13 mouse cellular contexts compared by ENCODE assay signal in the genomic region with DNA sequence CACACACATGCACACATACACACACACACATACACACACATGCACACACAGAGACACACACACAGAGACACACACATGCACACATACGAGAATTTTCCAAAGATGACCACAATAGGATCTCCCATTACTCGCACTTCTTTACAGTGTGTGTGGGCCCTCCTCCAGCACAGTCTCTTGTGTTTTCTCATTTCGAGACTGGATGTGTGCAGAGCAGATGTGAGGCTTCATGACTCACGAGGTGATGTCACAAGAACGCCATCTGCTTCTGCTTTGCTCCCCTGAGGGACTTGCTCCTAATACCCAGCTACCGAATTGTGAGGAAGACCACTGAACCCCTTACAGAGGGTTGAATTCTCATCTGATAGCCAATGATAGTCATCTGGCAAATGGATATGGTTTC. TPM values are rescaled to one million over a fixed set of nuclear protein-coding genes. Genes with fewer than 3 reads are reported as not detected.
DNase-seq lines count a peak whose midpoint lies in the region; ATAC-seq lines count a peak whose summit lies in the region.
"Had no signal": no experiment of that assay in that cellular context is flagged by ENCODE, and none has a peak within 500 bp of the region (broad histone marks: within the 10 kb centered on the region; RNA-seq: fewer than 3 reads in every experiment).

No protein-coding gene starts in this region.

- H3K36me3 ChIP-seq in forebrain, embryonic 12.5 days (replicated peaks) = no peaks in the 10 kb centered on the region
- H3K36me3 ChIP-seq: hindbrain, embryonic 12.5 days; liver, embryonic 12.5 days had no signal

- no peaks in the 10 kb centered on the region for H3K27me3 ChIP-seq in forebrain, embryonic 12.5 days
- H3K27me3 ChIP-seq: hindbrain, embryonic 12.5 days; liver, embryonic 12.5 days had no signal

- no peak overlapping the region for H3K4me2 ChIP-seq in forebrain, embryonic 12.5 days
- H3K4me2 ChIP-seq: hindbrain, embryonic 12.5 days; liver, embryonic 12.5 days had no signal

- no peak overlapping the region for H3K4me3 ChIP-seq in forebrain, embryonic 12.5 days (replicated peaks)
- H3K4me3 ChIP-seq: hindbrain, embryonic 12.5 days; liver, embryonic 12.5 days had no signal

- DNase-seq in cerebellum, postnatal 10 days = peak; percentile 25 to 40
- DNase-seq in cerebellum, adult 18-20 months = no peak
- DNase-seq in layer of hippocampus, adult 9-10 months (ENCODE audit: low spot score) = peak; percentile 22
- DNase-seq in layer of hippocampus, postnatal 36 days = no peak
- DNase-seq in right cerebral cortex, postnatal 25 days = peak; percentile 28
- DNase-seq in right cerebral cortex, postnatal 4 days = no peak
- peak; percentile 29 for DNase-seq in telencephalon, adult 2 months (ENCODE audit: low read depth, low spot score)
- DNase-seq: cerebellum, postnatal 14 days; kidney, adult 18-20 months; thymus, postnatal 14 days had no signal

- no peaks in the 10 kb centered on the region for H3K4me1 ChIP-seq in forebrain, embryonic 12.5 days
- H3K4me1 ChIP-seq: hindbrain, embryonic 12.5 days; liver, embryonic 12.5 days had no signal

- no peaks in the 10 kb centered on the region for H3K9me3 ChIP-seq in forebrain, embryonic 12.5 days
- H3K9me3 ChIP-seq: hindbrain, embryonic 12.5 days; liver, embryonic 12.5 days had no signal

- no peak for ATAC-seq in forebrain, embryonic 12.5 days (ENCODE audit: low FRiP score)
- ATAC-seq: liver, embryonic 12.5 days had no signal

- H3K9ac ChIP-seq in forebrain, embryonic 12.5 days = no peak overlapping the region
- H3K9ac ChIP-seq: hindbrain, embryonic 12.5 days; liver, embryonic 12.5 days had no signal

- H3K27ac ChIP-seq in forebrain, embryonic 12.5 days = no peak overlapping the region
- H3K27ac ChIP-seq: hindbrain, embryonic 12.5 days; liver, embryonic 12.5 days had no signal

- WGBS in forebrain, embryonic 12.5 days = 77% methylated on average over 6 of the region's 6 CpGs

RNA-seq across cellular contexts. Expression of gene Cacna1e, which starts 33.1 kb away (rescaled TPM):
- total RNA-seq in layer of hippocampus, postnatal 36 days (2021) = 100 to 1,000 TPM; 213 to 233 TPM
- 2.2 and 3.2 TPM in 2 replicates for polyA plus RNA-seq in forebrain, embryonic 12.5 days (2016; fragmentation: Nextera tagmentation; extraction: Ambion mirVana)

Comparison
In these comparisons a context has a peak if more than half of its experiments do, and no peak if none do; other contexts are left out.
1. DNase-seq: peak in cerebellum, postnatal 10 days (2 of 2), layer of hippocampus, adult 9-10 months (single experiment), right cerebral cortex, postnatal 25 days (single experiment) and telencephalon, adult 2 months (single experiment); none in cerebellum, adult 18-20 months (0 of 2), layer of hippocampus, postnatal 36 days (0 of 2) and right cerebral cortex, postnatal 4 days (single experiment).